Mouse (Mus musculus) heart, adult 2 months (tissue): ENCODE measurements at regions not wholly inside any gene's neighbourhood (a gene's known extent, or its start where the extent isn't known, plus 50 kb on each side); places are given as distances from the start of the nearest gene placed in this dataset.

Experiments
- CTCF ChIP-seq: fragments of 200-600 bp; IDR thresholded peaks from 2 replicates; pipeline ENCODE4 v1.8.1; 2022; ENCODE audit warnings: antibody characterized with exemption, mild to moderate bottlenecking, moderate library complexity
- EP300 ChIP-seq: fragments of 200-500 bp; IDR thresholded peaks from 2 replicates; pipeline ENCODE4 v1.6.1; 2011; ENCODE audit warnings: low read depth, low read length, control low read depth; ENCODE audit not compliant: insufficient read depth
- POLR2A ChIP-seq: fragments of 200-500 bp; IDR thresholded peaks from 2 replicates; pipeline ENCODE4 v1.6.1; 2011; ENCODE audit warnings: mild to moderate bottlenecking, low read depth, low read length, control low read depth; ENCODE audit not compliant: insufficient read depth

DNA sequence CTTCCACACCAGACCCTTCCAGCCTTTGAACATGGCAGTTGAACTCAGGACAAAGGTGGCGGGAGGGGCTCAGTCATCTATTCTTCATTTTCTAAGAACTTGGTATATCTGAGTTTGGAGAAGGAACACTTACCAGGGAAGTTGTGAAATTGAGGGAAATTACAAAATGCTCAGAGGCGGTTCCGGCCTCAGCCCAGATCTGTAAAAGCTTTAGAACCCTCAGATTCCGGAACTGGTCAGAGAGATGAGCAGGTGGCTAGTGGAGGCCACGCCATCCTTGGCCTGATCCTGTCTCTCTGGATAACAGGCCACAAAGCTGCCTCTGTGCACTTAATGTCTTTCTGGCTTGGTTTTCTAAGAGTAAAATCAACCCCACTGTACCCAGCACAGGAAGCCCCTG is 145.6 kb upstream of the Spdye4c start:
- TF ChIP-seq EP300 (no peak), CTCF (no peak), POLR2A (no peak)
